Mouse (Mus musculus) c-Kit-positive CD71-positive TER-119-positive erythroid progenitor cells, embryonic 14.5 days (primary cell): ENCODE results near the gene Tbxas1.

Experiments used
- DNase-seq: peaks from one replicate; pipeline ENCODE4 v3.0.0-alpha.2; 2013; ENCODE audit warnings: low spot score

Gene Tbxas1

GRCm38 (mm10) chr6:38997838-38998237 is 122.6 kb downstream of the Tbxas1 start:
- DNase-seq = no peak

DNA sequence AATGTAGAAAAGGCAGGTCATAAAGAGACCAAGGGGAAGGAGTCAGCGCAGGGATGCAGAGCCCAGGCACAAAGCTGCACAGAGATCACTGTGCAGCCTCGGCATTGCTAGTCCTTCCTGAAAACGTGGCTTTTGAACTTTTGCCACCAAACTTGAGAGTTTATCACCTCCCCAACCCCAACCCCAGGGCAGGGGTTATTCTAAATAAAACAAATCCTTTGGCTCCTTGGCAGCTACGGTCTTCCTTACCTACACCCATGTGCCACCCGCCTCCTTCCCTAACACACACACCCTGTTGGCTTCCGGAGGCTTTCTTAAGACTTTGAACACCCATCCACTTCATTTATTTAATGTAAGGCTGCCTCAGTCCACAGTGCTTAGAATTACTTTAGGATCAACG is 127.9 kb downstream of the Tbxas1 start:
- no peak for DNase-seq

- no peak for DNase-seq
Observed at GRCm38 (mm10) chr6:39004003-39004473, 128.8 kb downstream of the Tbxas1 start.

- DNase-seq = no peak
Observed at GRCm38 (mm10) chr6:39005267-39005944, 130.2 kb downstream of the Tbxas1 start.

DNA sequence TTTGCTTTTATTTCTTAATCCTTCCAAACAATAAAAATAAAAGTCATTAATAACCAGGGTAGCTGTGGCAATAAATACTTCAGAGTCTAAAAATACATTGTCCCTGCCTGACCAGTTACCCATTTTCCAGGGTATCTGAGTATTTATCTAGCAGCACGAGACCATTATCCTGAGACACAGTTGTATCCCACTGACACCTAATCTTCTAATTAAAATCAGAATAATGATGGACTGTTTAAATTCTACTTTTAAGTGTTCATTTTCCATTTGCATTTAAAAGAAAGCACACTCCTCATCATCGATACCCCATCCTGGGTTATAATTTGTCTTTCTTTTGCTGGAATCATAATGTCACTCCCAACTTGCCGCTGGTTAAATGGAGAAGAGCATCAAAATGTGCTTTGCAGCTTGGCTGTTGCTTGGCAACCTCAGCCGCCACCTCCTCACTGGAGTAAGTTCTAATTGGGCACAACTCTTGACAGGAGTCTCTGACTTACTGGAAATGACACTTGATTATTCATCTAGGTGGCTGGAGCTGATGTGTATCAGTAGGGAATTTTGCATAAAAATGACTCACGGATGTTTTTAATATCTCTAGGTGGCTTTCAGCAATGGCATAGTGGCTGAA is 130.9 kb downstream of the Tbxas1 start:
- DNase-seq = no peak

DNA sequence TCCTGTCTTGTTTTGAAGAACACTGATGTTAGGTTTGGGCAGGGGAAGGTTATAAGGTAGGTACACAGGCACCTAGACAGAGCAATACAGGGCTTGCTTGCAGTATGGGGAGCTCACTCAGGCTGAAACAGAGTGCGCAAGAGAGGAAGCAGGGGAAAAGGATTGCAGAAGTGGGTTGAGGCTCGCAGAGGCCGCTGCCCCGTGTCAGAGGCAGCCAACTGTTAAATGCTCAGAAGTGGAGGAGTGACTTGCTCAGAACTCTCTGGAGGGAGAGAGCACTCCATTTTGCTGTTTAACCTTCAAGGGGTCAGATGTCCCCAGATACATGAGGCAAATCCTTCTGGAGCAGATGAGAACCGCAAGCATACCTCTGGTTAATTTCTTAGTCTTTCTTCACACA is 132.0 kb downstream of the Tbxas1 start:
- no peak for DNase-seq

GRCm38 (mm10) chr6:39008116-39008515 is 132.9 kb downstream of the Tbxas1 start:
- no peak for DNase-seq

- DNase-seq = no peak
Observed at GRCm38 (mm10) chr6:39013034-39013832, 138.0 kb downstream of the Tbxas1 start.

DNA sequence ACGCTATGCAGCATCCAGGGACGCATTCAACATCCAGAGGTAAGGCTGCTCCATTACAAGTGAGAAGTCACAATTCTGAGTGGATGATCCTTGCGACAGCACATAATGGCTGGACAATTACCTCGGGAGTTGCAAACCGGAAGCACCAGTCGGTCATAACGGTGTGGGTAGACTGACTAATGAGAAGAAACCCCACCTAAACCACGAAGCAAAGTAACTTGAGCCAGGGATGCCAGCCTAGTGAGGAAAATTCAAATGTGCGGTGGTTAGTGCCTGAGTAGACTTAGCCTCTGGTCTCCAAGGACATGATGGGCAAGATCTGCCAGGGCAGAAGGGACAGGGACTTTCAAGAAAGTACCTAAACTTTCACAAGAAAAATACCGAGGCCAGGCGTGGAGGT is 142.7 kb downstream of the Tbxas1 start:
- DNase-seq = no peak

DNA sequence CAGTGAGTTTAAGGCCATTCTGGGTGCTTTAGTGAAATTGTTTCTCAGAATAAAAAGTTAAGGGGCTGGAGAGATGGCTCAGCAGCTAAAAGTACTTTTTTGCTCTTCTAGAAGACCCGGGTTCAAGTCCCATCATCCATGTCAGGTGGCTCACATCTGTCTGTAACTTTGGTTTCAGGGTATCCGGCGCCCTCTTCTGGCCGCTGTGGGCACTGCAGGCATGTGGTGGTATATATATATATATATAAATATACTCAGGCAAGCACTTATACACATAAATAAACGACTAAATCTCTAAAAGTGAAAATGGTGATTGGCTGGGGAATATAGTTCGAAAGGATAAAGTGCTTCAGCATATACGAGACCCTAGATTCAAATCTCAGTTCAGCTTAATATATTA is 143.6 kb downstream of the Tbxas1 start:
- DNase-seq = peak; percentile 53

GRCm38 (mm10) chr6:39019219-39019618 is 144.0 kb downstream of the Tbxas1 start:
- no peak for DNase-seq

DNA sequence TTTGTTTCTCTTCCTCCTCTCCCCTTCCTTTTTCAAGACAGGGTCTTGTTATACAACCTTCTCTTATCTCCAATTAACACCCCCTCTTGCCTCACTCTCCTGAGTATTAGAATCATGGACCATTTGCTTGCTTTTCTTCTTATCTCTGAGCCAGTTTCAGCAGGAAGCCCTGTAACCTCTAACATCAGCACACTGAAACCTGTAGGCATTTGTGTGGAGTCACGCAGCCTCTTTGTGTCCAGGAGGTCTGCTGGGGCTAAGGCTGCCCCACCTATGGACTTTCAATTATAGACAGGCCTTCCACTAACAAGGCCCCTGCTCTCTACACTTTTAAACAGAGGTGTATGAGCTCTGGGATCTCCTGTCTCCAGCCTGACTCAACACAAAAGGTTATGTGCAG is 146.7 kb downstream of the Tbxas1 start:
- no peak for DNase-seq

DNA sequence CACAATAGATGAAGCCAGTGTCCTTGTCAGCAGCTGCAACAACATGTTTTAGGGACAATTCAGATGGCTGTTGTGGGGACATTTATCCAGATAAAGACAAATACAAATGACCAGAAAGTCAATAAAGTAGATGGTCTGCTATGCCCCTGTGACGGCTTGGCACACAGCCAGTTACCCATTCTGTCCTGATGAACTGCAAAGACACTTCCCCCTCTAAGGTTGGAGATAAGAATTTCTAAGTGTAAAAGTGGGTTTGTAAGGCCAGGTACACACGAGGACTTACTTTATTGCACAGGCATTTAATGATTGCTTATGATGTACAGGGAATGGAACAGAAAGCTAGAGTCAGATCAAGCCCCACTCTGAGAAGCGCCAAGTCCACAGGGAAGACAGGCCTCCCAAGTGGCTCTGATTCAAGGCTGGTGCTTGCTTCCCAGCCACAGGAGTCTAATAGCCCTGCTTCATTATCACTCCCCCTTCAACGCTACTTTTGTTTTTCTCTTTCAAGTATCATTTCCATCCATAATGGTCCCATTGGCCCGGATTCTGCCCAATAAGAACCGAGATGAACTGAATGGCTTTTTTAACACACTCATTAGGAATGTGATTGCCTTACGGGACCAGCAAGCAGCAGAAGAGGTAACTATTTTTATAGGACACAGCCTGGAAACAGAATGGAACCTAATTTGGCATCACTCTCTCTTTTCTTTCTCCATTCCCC is 147.4 kb downstream of the Tbxas1 start:
- DNase-seq = no peak

GRCm38 (mm10) chr6:39024631-39025030 is 149.4 kb downstream of the Tbxas1 start:
- no peak for DNase-seq

- DNase-seq = no peak
Observed at GRCm38 (mm10) chr6:39025038-39025437, 149.8 kb downstream of the Tbxas1 start.

DNA sequence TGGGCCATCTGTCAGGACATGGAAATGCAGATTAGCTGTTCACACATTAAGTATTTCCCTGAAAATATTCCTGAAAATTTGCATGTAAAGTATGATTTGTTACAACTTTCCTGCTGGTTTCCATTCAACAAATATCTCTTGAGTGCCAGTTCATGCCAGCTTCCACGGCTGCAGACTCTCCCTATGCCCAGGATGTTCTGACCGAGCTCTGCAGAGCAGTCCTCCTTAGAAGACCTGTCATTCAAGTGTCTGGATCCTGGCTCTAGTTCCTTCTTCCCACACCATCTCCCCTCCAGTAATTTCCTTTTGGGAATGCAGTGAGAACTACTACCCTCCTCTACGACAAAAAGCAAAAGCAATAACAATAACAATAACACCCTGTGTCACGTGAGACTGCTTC is 155.5 kb downstream of the Tbxas1 start:
- DNase-seq = no peak

DNA sequence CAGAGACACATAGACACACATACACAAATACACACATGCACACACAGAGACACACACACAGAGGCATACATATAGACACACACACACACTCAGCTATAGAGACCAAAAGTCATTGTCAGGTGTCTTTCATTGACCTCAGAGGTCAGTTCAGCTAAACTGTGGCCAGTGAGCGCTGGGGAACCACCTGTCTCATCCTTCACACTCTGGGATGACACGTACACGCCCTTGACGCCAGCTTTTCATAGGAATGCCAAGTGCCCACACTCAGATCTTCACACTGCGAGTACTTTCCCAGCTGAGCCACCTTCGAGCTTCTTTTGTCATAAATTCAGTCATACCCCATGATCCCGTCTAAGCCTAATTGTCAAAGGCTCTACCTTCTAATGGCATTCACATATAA is 158.5 kb downstream of the Tbxas1 start:
- DNase-seq = no peak

DNA sequence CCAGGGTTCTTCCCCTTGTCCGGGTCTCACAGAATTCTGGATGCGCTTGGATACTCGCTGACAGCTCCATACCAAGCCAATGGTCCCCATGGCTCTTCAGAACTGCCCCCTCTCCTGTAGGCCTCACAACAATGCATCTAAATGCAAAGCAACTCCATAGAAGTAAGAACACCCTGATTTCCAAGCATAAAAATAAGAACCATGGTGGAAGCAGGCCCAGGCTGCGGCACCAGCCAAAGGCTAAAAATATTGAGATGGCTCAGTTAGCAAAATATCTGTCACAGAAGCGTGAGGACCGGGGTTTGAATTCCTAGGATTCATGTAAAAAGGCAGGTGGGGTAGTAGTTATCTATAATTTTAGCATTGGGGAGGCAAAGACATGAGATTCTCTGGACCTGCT is 159.8 kb downstream of the Tbxas1 start:
- no peak for DNase-seq

DNA sequence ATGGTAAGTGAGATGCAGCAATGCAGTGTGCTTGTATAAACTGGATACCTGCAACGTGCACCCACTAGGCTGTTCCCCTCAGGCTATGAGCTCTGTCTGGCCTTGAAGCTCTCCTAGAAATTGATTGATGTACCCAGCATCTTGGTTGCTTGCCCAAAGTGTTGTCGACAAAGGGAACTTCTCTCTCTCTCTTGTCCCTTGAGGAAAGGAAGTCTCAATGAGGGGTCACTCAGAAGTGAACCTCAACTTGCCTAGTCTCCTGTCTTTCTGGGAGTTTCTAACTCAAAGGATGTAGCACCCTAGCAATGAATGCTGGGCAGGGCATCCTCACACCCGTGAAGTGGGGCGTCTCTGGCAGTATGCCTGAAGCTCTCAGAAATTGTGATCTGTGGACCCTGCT is 161.0 kb downstream of the Tbxas1 start:
- DNase-seq = no peak

GRCm38 (mm10) chr6:39040451-39040850 is 165.2 kb downstream of the Tbxas1 start:
- DNase-seq = no peak

- no peak for DNase-seq
Observed at GRCm38 (mm10) chr6:39049141-39049540, 173.9 kb downstream of the Tbxas1 start.

GRCm38 (mm10) chr6:39050836-39051235 is 175.6 kb downstream of the Tbxas1 start:
- DNase-seq = no peak
